Mouse (Mus musculus) brown adipose tissue, adult 24 weeks (tissue): Measurements from ENCODE around the gene Slc25a11. TPM values are rescaled to one million over a fixed set of nuclear protein-coding genes. Genes with fewer than 3 reads are reported as not detected.

Experiments
- H3K27ac ChIP-seq: fragments of 200-500 bp; replicated peaks from 2 replicates; pipeline ENCODE4 v1.5.1; 2012; ENCODE audit warnings: low read depth, mild to moderate bottlenecking, low read length
- H3K4me1 ChIP-seq: fragments of 200-500 bp; 2 replicates; pipeline ENCODE4 v1.6.1; 2012; ENCODE audit warnings: low read length, mixed read lengths; ENCODE audit not compliant: control insufficient read depth, insufficient read depth, insufficient read length
- H3K4me3 ChIP-seq: fragments of 200-500 bp; 2 replicates; pipeline ENCODE4 v1.5.1; 2012; ENCODE audit warnings: low read depth, mild to moderate bottlenecking, low read length, moderate library complexity; ENCODE audit not compliant: insufficient read depth
- polyA plus RNA-seq: library from polyadenylated mRNA; stranded (reverse); fragments of >200 nt; gene quantifications from 2 replicates; pipeline ENCODE4 v1.2.4, GENCODE M21; 2012; ENCODE audit not compliant: missing spikeins, insufficient read depth, insufficient read length

The Slc25a11 gene
- polyA plus RNA-seq = 166 and 170 TPM in 2 replicates

- peaks cover 8% of the 10 kb centered on the region for H3K4me1 ChIP-seq
- H3K27ac ChIP-seq = peak within 1 kb of the TSS; percentile 97
- peak within 1 kb of the TSS; percentile 97 for H3K4me3 ChIP-seq
These were observed at the start of gene Slc25a11, which contains the start of gene Rnf167 for GRCm38 (mm10) chr11:70646691-70647650. TSS of gene Slc25a11 (minus strand) at chr11:70647479. TSS of gene Rnf167 (plus strand) at chr11:70647235.

GRCm38 (mm10) chr11:70693504-70693903, 46.2 kb upstream of the Slc25a11 start:
- no peak overlapping the region for H3K27ac ChIP-seq
- no peak overlapping the region for H3K4me3 ChIP-seq

GRCm38 (mm10) chr11:70689578-70689977, 42.3 kb upstream of the Slc25a11 start:
- no peak overlapping the region for H3K4me3 ChIP-seq
- no peak overlapping the region for H3K27ac ChIP-seq
- H3K4me1 ChIP-seq = peaks cover 4% of the 10 kb centered on the region; the same call in 1 of the 2 replicates

More at GRCm38 (mm10) chr11:70693504-70693903, 46.2 kb upstream of the Slc25a11 start:
- peaks cover 3% of the 10 kb centered on the region; the same call in 1 of the 2 replicates for H3K4me1 ChIP-seq

GRCm38 (mm10) chr11:70688372-70688771, 41.1 kb upstream of the Slc25a11 start:
- peak overlapping the region; percentile 80 for H3K4me3 ChIP-seq
- H3K27ac ChIP-seq = peak overlapping the region; percentile 90
- peaks cover 4% of the 10 kb centered on the region; the same call in 1 of the 2 replicates for H3K4me1 ChIP-seq

- Histone ChIP-seq H3K27ac (peak within 1 kb of the TSS; percentile 90), H3K4me3 (peak within 1 kb of the TSS; percentile 80), H3K4me1 (peaks cover 4% of the 10 kb centered on the region; the same call in 1 of the 2 replicates)
These were observed 40.4 kb upstream of the Slc25a11 start, which contains the start of gene Camta2 for GRCm38 (mm10) chr11:70687601-70688199. TSS of gene Camta2 (minus strand) at chr11:70688105.

GRCm38 (mm10) chr11:70686901-70687566, 39.8 kb upstream of the Slc25a11 start:
- Histone ChIP-seq H3K4me3 (peak overlapping the region; percentile 80), H3K4me1 (peaks cover 4% of the 10 kb centered on the region; the same call in 1 of the 2 replicates), H3K27ac (peak overlapping the region; percentile 84)

GRCm38 (mm10) chr11:70683640-70684039, 36.4 kb upstream of the Slc25a11 start:
- H3K4me1 ChIP-seq = peaks cover 2% of the 10 kb centered on the region; the same call in 1 of the 2 replicates
- H3K27ac ChIP-seq = no peak overlapping the region
- H3K4me3 ChIP-seq = no peak overlapping the region

- Histone ChIP-seq H3K4me3 (no peak overlapping the region), H3K27ac (no peak overlapping the region)
These were observed 34.8 kb upstream of the Slc25a11 start for GRCm38 (mm10) chr11:70681897-70682581.

GRCm38 (mm10) chr11:70681170-70681569, 33.9 kb upstream of the Slc25a11 start:
- no peak overlapping the region for H3K27ac ChIP-seq
- H3K4me3 ChIP-seq = no peak overlapping the region
- H3K4me1 ChIP-seq = no peaks in the 10 kb centered on the region

More at GRCm38 (mm10) chr11:70681897-70682581, 34.8 kb upstream of the Slc25a11 start:
- H3K4me1 ChIP-seq = no peaks in the 10 kb centered on the region

GRCm38 (mm10) chr11:70679894-70680293, 32.6 kb upstream of the Slc25a11 start:
- Histone ChIP-seq H3K4me3 (no peak overlapping the region), H3K27ac (0 out of 2 replicates have a peak overlapping the region, but pooled peaks have one; percentile 50), H3K4me1 (no peaks in the 10 kb centered on the region)

- H3K27ac ChIP-seq = no peak overlapping the region
These were observed 32.1 kb upstream of the Slc25a11 start for GRCm38 (mm10) chr11:70679361-70679760.

GRCm38 (mm10) chr11:70678576-70678975, 31.3 kb upstream of the Slc25a11 start:
- H3K4me3 ChIP-seq = no peak overlapping the region
- H3K4me1 ChIP-seq = no peaks in the 10 kb centered on the region
- H3K27ac ChIP-seq = no peak overlapping the region

More at GRCm38 (mm10) chr11:70679361-70679760, 32.1 kb upstream of the Slc25a11 start:
- Histone ChIP-seq H3K4me1 (no peaks in the 10 kb centered on the region), H3K4me3 (no peak overlapping the region)

- Histone ChIP-seq H3K4me1 (no peaks in the 10 kb centered on the region), H3K4me3 (no peak overlapping the region), H3K27ac (no peak overlapping the region)
These were observed 30.8 kb upstream of the Slc25a11 start for GRCm38 (mm10) chr11:70678092-70678491.

GRCm38 (mm10) chr11:70674501-70674900, 27.2 kb upstream of the Slc25a11 start:
- Histone ChIP-seq H3K4me3 (no peak overlapping the region), H3K4me1 (no peaks in the 10 kb centered on the region), H3K27ac (no peak overlapping the region)
